Mouse (Mus musculus) liver, embryonic 14.5 days (tissue): ENCODE measurements around the gene Gfer.

Experiments
- CTCF ChIP-seq: IDR thresholded peaks from 2 replicates; pipeline ENCODE4 v1.5.1; 2016; ENCODE audit warnings: antibody characterized with exemption, low read depth, control low read depth
- EP300 ChIP-seq: IDR thresholded peaks from 2 replicates; pipeline ENCODE4 v1.6.1; 2016; ENCODE audit warnings: antibody characterized with exemption, low read depth

- no peak for TF ChIP-seq CTCF
- no peak for TF ChIP-seq EP300
Measured at GRCm38 (mm10) chr17:24648731-24649377, 47.1 kb downstream of the Gfer start.
